Mouse (Mus musculus): Measurements from ENCODE around the gene Olfr59. TPM values are rescaled to one million over a fixed set of nuclear protein-coding genes. Genes with fewer than 3 reads are reported as not detected.

Gene Olfr59
- total RNA-seq (2014; fragmentation: Nextera tagmentation) (not detected in 2 replicates), total RNA-seq (2017) (not detected in 2 replicates)

DNA sequence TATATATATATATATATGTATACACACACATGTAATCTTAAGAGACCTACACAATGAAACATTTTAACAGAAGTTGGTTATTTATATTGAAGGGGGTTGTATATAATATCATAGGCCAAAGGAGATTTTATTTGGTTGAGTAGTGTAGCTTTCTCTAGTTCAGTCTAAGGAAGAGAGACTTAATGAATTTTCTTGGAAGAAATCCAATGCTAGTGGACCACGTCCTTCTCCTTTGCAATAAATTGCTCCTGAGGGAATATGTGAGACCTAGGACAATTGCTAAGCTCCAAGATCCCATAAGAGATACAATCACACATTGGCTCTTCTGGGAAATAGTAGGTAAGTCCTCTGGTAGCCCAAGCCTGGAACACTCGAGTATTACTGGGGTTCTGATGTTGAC, at the start of gene Olfr59:
Gene Olfr59 (plus strand): TSS at position 301 of the 400 bp plus-strand sequence.
- no peak for ATAC-seq (replicated peaks; ENCODE audit: low FRiP score, low TSS enrichment, poor library complexity, severe bottlenecking)

DNA sequence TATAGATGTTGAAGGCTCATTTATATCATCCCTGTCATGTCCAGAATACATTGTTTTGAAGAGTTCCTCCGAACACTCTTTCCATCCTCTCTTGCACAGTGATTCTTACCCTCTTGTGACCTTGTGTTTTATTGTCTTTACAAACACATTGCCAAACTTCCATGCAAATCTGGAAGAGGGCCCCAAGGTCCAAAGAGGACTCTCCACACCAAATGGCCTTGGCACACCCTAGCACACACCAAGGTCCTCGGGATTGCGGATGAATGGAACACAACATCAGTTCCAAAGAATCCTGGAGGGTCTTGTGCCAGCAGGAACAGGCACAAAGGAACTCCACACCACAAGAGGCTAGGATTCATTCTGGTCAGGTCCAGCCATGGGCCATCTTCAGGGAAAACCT, 42.3 kb upstream of the Olfr59 start:
- ATAC-seq (replicated peaks; ENCODE audit: low FRiP score, low TSS enrichment, poor library complexity, severe bottlenecking): no peak

GRCm38 (mm10) chr11:74259508-74259907, 24.0 kb upstream of the Olfr59 start, which contains the start of gene Olfr406:
Olfr406 (plus strand) TSS chr11:74259808.
- ATAC-seq (replicated peaks; ENCODE audit: low FRiP score, low TSS enrichment, poor library complexity, severe bottlenecking): no peak

DNA sequence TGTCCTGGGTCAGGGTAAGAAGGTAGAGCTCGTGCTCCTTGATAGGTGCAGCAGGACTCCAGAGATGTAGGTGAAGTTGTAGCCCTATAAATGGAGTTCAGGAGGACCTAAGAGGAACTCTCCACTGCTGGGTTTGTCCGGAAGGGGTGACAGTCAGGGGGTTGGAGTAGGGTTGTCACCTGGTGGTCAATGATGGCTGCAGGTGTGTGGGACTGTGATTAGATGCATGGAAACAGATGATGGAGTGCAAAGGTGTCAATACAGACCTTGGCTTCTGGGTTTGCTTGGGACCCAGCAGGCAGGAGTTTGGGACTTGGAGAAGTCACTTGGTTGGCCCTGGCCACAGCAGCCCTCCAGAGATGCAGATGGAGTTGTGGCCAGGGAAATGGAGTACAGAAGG, 3.7 kb downstream of the Olfr59 start:
- ATAC-seq (replicated peaks; ENCODE audit: low FRiP score, low TSS enrichment, poor library complexity, severe bottlenecking): no peak

GRCm38 (mm10) chr11:74326044-74326443, 42.5 kb downstream of the Olfr59 start:
- no peak for ATAC-seq (replicated peaks; ENCODE audit: low FRiP score, low TSS enrichment, poor library complexity, severe bottlenecking)

DNA sequence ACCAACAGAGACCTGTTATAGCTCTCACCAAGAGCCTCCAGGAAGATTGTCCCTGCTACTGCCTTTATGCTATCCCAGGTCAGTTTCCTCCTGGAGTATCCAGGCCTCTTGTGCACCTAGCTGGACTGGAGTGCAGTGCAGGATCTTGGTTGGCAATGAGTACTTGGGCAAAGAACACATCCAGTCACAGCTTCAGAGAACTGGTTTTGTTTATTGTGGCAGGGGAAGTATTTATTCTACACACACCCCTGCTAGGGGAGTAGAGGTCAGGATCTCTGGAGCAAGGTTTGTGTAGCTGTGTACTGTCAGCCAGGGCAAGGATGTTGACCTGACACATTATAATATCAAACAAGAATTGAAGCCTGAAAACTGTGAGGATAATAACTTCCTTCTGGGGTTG, 45.2 kb downstream of the Olfr59 start:
- no peak for ATAC-seq (replicated peaks; ENCODE audit: low FRiP score, low TSS enrichment, poor library complexity, severe bottlenecking)

GRCm38 (mm10) chr11:74337931-74338330, 54.4 kb downstream of the Olfr59 start, which contains the start of gene Olfr410:
Olfr410 (minus strand) TSS chr11:74338031.
- no peak for ATAC-seq (replicated peaks; ENCODE audit: low FRiP score, low TSS enrichment, poor library complexity, severe bottlenecking)

Other genes with a start within 250 kb of the Olfr59 start
- not detected in 2 replicates for gene Olfr139, start 227.2 kb upstream of the Olfr59 start, total RNA-seq (2014; fragmentation: Nextera tagmentation)
- gene Olfr139, start 227.2 kb upstream of the Olfr59 start, total RNA-seq (2017): not detected in 2 replicates
- not detected in 2 replicates for gene Olfr399, start 227.1 kb upstream of the Olfr59 start, total RNA-seq (2014; fragmentation: Nextera tagmentation)
- not detected in 2 replicates for gene Olfr399, start 227.1 kb upstream of the Olfr59 start, total RNA-seq (2017)
- gene Zfp616, start 213.8 kb upstream of the Olfr59 start, total RNA-seq (2014; fragmentation: Nextera tagmentation): not detected in 2 replicates
- not detected in 2 replicates for gene Zfp616, start 213.8 kb upstream of the Olfr59 start, total RNA-seq (2017)
- not detected in 2 replicates for gene Olfr401, start 170.0 kb upstream of the Olfr59 start, total RNA-seq (2014; fragmentation: Nextera tagmentation)
- gene Olfr401, start 170.0 kb upstream of the Olfr59 start, total RNA-seq (2017): not detected in 2 replicates
- gene Olfr402, start 130.2 kb upstream of the Olfr59 start, total RNA-seq (2014; fragmentation: Nextera tagmentation): not detected in 2 replicates
- gene Olfr402, start 130.2 kb upstream of the Olfr59 start, total RNA-seq (2017): not detected in 2 replicates
- not detected in 2 replicates for gene Olfr403, start 97.5 kb upstream of the Olfr59 start, total RNA-seq (2014; fragmentation: Nextera tagmentation)
- not detected in 2 replicates for gene Olfr403, start 97.5 kb upstream of the Olfr59 start, total RNA-seq (2017)
- gene Olfr43, start 72.4 kb upstream of the Olfr59 start, total RNA-seq (2014; fragmentation: Nextera tagmentation): not detected in 2 replicates
- gene Olfr43, start 72.4 kb upstream of the Olfr59 start, total RNA-seq (2017): not detected in 2 replicates
- gene Olfr406, start 23.9 kb upstream of the Olfr59 start, total RNA-seq (2014; fragmentation: Nextera tagmentation): not detected in 2 replicates
- gene Olfr406, start 23.9 kb upstream of the Olfr59 start, total RNA-seq (2017): not detected in 2 replicates
- not detected in 2 replicates for gene Olfr410, start 54.3 kb downstream of the Olfr59 start, total RNA-seq (2014; fragmentation: Nextera tagmentation)
- gene Olfr410, start 54.3 kb downstream of the Olfr59 start, total RNA-seq (2017): not detected in 2 replicates
- gene Olfr411, start 68.9 kb downstream of the Olfr59 start, total RNA-seq (2014; fragmentation: Nextera tagmentation): not detected in 2 replicates
- gene Olfr411, start 68.9 kb downstream of the Olfr59 start, total RNA-seq (2017): not detected in 2 replicates
- gene Olfr412, start 78.3 kb downstream of the Olfr59 start, total RNA-seq (2014; fragmentation: Nextera tagmentation): not detected in 2 replicates
- not detected in 2 replicates for gene Olfr412, start 78.3 kb downstream of the Olfr59 start, total RNA-seq (2017)

Measured in megakaryocyte-erythroid progenitor cell, adult 5-6 weeks (primary cell).